Mouse (Mus musculus) granulocyte monocyte progenitor cell, adult 5-6 weeks (primary cell): ENCODE data around the gene Pla2g2f. TPM values are rescaled to one million over a fixed set of nuclear protein-coding genes. Genes with fewer than 3 reads are reported as not detected.

ENCODE experiments used
- ATAC-seq: replicated peaks from 2 replicates; pipeline ENCODE4 v1.8.0; 2016; ENCODE audit warnings: mild to moderate bottlenecking, moderate TSS enrichment, inconsistent platforms; ENCODE audit not compliant: poor library complexity, severe bottlenecking
- total RNA-seq, 2 experiments: library from RNA; stranded (forward) in 1 of 2; stranded (reverse) in 1 of 2; fragments of 200-712, 200-1000 nt in 1 of 2; fragments of >200 nt in 1 of 2; fragmentation: Nextera tagmentation in 1 of 2; gene quantifications; 2 replicates each; pipeline ENCODE4 v1.2.3; 2014 to 2017

Gene Pla2g2f
- total RNA-seq, 2 experiments from 2014 or later: not detected

DNA sequence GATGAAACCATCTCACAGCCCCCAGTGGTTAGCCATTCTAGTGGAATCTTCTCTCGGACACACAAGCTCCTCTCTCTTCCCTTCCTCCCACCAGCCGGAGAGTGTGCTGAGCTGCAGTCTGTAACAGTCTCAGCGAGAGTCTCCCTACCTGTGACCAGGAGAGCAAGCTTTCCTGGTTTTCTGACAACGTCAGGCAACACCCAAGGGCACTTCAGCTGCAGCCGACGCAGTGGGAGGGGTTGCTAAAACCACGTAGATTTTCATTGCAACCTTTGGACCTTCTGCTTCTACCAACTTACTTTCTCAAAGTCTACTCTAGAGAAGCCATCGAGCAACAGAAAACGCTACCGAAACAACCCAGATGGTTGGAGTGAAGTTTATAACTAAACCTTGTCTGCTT is 14.5 kb upstream of the Pla2g2f start:
- no peak for ATAC-seq

GRCm38 (mm10) chr4:138762266-138762665 is 4.8 kb upstream of the Pla2g2f start:
- ATAC-seq: no peak

GRCm38 (mm10) chr4:138755983-138756382 is 1.4 kb downstream of the Pla2g2f start:
- ATAC-seq: no peak

DNA sequence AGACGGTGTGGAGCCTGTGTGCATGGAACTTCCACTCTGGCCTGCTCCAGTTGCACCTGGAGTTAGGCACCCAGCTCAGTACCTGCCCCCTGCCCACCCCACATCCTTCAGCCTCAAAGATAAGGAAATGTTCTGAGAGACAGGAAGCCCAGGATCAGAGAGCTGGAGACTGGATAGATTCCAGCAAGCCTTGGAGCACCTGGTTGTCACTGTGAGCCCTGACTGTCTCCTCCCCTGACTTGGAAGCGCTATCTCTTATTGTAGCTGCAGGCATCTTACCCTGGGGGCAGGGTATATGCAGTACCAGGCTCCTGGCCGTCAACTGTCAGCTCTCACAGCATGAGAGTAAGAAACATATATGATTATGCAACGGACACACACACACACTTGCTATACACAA is 2.0 kb downstream of the Pla2g2f start:
- no peak for ATAC-seq

DNA sequence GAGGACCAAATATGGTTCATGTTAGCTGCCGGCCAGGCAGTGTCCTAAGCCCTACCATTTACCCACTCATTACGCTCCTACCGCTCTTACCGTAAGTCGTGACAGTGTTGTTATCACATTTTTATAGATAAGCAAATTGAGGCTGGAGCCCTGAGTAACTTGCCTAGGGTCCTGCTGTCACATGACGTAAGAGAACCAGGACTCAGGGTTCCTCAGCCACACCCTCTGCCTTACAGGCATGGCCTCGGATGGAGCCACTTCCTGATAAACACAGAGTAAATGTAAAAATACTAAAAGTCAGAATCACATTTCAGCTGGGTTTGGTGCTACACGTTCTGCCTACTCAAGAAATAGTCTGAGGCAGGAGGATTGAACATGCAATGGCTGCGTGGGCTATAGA is 3.0 kb downstream of the Pla2g2f start:
- ATAC-seq: no peak

DNA sequence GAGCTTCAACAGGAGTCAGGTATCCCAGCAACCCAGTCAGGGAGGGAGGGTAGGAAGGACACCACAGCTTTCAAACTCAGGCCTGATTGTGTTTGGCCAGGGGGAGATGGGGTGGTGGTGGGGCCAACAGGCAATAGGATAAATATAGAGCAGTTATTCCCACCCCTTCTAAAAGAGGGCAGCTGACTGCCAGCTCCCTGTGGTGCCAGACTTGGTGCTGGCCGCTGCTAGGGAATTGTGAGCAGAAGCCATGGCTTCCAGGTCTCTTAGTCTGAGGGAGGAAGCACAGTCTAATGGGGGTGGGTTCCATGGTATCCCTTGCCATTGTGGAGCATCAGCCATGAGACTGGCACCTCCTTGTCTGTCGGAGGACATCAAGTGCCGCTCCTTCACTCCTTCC is 3.8 kb downstream of the Pla2g2f start:
- ATAC-seq: no peak

- ATAC-seq: no peak
Observed at GRCm38 (mm10) chr4:138752603-138753002, 4.8 kb downstream of the Pla2g2f start.

DNA sequence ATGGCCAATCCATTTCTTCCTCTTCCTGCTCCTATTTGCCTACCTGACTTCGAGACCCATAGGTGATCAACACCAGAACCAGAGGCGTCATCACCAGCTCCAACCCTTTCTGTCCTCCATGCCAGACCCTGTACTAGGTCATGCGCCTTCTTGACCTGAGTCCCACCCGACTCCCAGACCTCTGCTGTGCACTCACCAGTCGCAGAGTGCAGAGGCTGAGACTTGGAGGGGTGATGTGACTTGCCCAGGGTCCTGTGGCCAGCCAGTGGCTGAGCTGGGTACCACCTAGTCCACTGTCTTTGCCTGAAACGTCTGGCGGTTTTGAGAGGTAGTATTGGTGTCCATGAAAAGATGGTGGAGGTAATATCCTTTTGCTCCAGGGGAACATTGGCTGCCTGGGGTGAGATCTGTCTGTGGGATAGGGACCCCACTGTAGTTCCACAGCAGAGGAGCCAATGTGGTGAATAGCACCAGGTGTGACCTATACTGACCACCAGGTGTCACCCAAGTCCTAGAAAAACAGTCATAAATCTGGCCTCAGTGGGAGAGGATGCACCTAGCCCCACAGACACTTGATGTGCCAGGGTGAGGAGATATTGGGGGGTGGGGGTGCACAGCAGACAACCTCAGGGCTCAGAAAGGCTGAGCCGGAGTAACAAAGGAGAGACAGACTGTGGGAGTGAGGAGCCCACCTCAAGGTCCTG is 8.9 kb downstream of the Pla2g2f start:
- no peak for ATAC-seq

- no peak for ATAC-seq
Observed at GRCm38 (mm10) chr4:138747851-138748250, 9.6 kb downstream of the Pla2g2f start.

DNA sequence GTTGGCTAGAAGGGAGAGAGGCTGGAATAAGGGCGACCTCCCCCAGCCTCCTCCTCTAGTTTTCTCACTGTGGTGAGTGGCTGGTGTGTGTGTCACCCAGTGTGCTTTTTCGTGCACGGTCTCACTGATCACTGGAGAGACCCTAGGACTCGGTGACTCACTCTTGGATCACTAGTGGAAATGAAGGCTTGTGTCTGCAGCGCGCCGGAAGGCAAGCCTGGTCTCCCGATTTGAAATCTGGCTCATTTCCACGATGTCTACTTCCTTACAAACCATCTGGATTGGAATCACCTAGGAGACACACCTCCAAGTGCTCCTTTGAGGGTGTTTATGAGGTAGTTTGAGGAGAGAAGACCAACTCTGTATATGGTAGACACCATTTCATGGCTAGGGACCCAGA is 10.6 kb downstream of the Pla2g2f start:
- ATAC-seq: no peak

DNA sequence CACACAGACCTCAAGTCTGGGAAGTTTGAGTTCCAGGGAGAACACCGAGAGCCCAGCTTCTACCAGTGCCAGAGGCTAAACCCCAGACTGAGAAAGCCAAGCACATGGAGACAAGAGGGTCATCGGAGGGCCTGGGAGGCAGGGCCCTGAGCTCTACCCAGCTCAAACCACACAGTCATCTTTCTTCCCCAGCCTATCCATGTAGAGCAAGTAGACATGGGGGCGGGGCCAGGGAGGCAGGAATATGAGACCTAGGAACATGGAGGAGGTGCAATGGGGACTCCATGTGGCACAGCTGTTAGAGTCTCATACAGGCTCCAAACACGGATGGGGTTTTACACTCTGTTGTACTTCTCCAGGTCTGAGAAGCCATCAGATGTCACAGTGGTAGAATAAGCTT is 11.5 kb downstream of the Pla2g2f start:
- ATAC-seq: no peak

- ATAC-seq: no peak
Observed at GRCm38 (mm10) chr4:138739136-138739851, 18.1 kb downstream of the Pla2g2f start.

GRCm38 (mm10) chr4:138737031-138737430 is 20.4 kb downstream of the Pla2g2f start, which contains the start of gene Ubxn10:
Gene Ubxn10, minus strand, starts transcription at chr4:138737167.
- ATAC-seq: no peak

GRCm38 (mm10) chr4:138734863-138735262 is 22.6 kb downstream of the Pla2g2f start:
- no peak for ATAC-seq

- ATAC-seq: no peak
Observed at GRCm38 (mm10) chr4:138734105-138734504, 23.3 kb downstream of the Pla2g2f start.

DNA sequence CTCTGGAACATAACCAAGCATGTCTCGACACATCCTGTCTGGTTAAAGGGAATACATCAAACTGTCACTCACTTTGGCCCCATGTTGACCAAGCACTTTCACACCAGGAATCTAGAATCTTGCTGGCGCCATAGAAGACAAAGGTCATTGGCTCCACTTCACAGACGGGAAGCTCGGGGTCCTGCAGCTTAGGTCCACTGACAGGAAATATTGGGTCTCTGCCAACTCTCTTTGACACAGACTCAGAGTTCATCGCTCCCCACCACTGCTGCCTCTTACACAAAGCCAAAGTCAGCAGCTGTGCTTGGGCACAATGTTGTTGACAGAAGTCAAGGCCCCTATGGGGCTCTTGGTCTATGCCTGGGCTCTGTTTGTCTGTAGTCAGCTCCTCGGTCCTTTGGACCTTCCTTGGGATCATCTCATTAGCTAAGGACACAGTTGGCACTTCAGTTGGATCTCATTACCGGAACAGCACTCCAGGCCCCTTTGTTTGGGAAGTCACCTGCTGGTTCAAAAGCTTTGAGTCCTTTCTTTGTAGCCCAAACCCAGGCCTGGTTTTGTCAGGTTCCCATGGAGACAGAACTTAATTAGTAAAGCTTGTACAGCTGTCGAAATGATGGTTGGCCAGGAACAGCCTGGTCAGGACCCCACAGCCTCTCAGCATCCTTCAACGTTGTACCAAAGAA is 28.3 kb downstream of the Pla2g2f start:
- no peak for ATAC-seq

DNA sequence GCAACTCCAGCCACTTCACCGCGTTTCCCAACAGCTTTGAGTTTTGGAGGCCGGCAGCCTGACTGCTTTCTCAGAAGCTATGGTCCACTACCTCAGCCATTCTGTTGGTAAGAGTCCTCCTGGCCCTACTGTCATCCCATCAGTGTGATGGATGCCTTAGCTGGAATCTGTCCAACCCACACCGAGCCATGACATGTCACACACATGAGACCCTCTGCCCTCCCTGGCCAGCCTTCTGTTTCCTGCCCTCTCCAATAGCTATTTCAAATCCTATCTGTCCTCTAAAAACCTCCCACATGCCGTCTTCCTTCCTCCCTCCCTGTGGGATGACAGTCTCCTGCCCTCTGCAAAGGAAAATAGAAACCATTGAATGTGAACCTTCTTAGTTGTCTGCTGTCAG is 31.7 kb downstream of the Pla2g2f start:
- ATAC-seq: no peak

- no peak for ATAC-seq
Observed at GRCm38 (mm10) chr4:138725127-138725461, 32.3 kb downstream of the Pla2g2f start.

DNA sequence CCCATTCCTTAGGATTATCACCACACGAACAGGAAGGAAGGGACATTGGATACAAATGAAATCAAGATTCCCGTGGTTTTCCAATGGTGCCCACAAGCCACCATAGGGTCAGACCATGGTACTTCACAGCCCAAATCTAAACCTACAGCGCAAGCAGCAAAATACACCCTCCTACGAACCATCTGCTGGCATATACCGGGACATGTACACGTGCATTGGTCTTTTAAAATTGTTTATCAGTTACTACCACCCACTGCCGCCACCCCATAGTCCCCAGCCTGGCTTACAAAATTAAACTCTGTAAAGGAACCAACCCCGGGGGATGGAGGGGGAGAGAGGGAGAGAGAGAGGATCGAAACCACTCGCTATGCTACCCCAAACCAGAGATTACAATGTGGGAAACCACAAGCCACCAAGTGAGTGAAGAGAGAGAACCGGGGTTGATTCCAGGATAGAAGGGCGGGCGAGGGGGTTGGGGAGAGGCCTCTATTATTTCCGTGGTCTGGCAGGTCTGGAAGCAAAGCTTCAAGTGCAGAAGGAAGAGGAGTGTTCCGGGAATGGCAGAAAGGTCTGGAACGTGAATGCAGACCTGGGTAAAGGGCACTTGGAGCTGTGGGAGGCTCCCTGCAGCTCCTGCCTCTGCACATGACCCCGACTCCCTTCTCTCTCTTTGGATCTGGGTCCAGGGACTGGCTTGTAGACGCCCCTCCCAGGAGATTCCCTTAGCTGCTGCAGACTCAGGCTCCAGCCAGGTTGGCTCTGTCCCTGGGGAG is 32.9 kb downstream of the Pla2g2f start, which contains the start of gene Pla2g2c:
Gene Pla2g2c (plus strand): TSS at position 439 of the 773 bp plus-strand sequence.
- peak; percentile 35; the same call in 1 of the 2 replicates for ATAC-seq

DNA sequence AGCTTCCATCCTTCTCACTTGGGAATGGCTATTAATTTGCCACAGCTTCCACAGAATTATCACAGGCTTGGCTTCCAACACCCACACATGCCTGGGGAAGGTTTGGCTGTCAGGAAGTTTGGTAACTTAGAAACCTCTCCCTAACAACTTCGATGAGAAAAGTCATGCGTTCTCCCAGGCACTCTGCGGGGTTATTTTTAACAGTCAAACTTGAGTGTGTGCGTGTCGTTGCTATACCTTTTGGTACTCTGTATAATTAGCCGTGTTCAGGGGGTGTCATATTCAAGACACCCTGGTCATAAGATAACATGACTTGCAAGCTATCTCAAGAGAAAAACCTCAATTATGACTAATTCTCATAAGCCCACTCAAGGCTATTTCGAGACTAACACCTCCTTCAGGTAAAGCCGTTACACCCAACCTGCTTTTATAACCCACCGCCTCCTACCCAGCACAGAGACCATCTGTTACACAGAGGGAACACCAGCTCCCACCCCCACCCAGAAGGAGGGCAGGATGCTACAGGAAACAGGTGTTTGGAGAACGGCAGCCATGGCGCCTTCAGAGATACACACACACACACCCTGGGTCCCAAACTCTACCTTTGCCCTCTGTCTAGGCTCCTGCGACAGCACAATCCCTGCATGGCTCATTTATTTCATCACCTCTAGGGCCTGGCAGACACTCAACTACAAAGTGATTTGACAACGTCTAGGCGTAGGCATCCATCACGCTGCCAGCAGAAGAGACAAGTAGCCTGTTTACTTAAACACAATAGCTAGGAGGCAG is 33.7 kb downstream of the Pla2g2f start:
- ATAC-seq: no peak
